Mouse (Mus musculus): Measurements from ENCODE around the gene Cacna1a.

Cacna1a gene

GRCm38 (mm10) chr8:84637946-84638554 lies 249.8 kb downstream of the Cacna1a start:
- DNase-seq (ENCODE audit: low read depth, low spot score), result peak; percentile 56

- DNase-seq (ENCODE audit: low read depth, low spot score), result peak; percentile 33
These were observed 250.4 kb downstream of the Cacna1a start for GRCm38 (mm10) chr8:84638555-84639161.

DNA sequence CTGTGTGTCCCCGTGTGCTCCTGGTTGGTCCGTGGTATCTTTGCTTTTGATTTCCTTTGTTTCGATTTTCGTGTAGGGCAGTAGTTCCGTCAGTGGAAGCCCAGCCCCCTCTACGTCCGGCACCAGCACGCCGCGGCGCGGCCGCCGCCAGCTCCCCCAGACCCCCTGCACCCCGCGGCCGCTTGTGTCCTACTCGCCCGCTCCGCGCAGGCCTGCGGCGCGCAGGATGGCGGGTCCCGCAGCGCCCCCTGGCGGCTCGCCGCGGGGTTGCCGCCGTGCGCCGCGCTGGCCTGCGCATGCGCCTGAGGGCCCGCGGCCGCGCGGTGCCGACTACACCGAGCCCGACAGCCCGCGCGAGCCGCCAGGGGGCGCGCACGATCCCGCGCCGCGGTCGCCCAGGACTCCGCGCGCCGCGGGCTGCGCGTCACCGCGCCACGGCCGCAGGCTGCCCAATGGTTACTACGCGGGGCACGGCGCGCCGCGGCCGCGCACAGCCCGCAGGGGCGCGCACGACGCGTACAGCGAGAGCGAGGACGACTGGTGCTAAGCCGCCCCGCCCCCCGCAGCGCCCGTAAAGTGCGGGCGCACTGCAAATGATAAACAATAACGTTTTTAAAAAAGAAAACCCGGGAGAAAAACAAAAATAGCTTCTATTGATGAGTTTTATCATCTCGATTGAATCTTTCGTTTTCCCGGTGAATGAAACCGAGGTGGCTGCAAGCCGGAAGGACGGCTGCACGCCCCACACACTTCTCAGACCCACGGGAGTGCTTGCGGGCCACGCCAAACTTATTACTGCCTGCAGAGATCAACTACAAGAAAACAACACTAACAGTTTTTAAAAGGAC lies 251.1 kb downstream of the Cacna1a start:
- DNase-seq (ENCODE audit: low read depth, low spot score), result peak; percentile 96

- DNase-seq (ENCODE audit: low read depth, low spot score), result no peak
These were observed 251.9 kb downstream of the Cacna1a start for GRCm38 (mm10) chr8:84640010-84640588.

DNA sequence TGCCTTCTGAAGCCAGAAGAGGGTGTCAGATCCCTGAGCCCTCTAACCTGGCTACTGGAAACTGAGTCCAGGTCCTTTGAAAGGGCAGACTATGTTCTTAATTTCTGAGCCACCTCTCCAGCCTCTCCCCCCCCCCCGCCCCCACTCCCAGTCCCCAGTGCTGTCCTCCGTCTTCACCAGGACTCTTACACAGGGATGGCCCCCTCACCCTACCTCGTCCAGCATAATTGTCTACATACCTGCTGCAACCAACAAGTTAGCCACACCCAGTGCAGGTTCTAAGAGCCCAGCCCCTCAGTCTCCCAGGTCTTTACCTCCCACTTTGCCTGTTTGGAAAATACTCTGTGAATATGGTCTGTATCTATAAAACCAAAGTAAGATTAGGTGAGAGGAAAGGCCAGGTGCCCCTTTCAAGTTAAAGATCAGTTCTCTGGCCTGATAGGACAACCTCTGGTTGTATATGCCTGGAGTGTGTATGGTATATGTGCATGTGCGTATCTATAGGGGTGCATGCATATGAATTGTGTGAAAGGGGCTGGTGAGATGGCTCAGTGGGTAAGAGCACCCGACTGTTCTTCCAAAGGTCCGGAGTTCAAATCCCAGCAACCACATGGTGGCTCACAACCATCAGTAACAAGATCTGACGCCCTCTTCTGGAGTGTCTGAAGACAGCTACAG lies 252.5 kb downstream of the Cacna1a start:
- no peak for DNase-seq (ENCODE audit: low read depth, low spot score)

DNA sequence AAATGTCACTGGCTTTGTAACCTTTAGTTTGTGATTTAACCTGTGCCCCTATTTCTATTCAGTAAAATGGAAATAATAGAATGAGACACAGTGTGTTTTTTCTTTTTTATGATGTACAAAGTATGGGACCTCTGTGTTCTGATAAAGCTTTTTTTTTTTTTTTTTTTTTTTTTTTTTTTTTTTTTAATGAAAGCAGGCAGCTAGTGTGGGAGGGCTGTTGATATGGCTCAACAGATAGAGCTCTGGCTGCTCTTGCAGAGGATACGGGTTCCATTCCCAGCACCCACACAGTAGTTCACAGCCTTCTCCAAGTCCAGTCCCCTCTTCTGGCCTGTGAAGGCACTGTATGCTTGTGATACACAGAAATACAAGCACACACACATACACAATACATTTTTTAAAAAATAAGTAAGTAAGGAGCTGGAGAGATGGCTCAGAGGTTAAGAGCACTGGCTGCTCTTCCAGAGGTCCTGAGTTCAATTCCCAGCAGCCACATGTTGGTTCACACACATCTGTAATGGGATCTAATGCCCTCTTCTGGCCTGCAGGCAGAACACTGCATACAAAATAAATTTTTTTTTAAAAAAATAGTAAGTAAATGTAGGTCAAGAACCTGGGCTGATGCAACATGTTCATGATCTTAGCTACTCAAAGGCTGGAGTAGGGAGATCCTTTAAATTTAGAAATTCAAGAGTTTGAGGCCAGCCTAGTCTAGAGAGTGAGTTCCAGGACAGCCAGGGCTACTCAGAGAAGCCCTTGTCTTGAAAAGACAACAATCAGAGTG lies 253.5 kb downstream of the Cacna1a start:
- DNase-seq (ENCODE audit: low read depth, low spot score), result no peak

GRCm38 (mm10) chr8:84643019-84643418 lies 254.8 kb downstream of the Cacna1a start:
- DNase-seq (ENCODE audit: low read depth, low spot score), result no peak

- DNase-seq (ENCODE audit: low read depth, low spot score), result no peak
These were observed 258.6 kb downstream of the Cacna1a start for GRCm38 (mm10) chr8:84646800-84647199.

- DNase-seq (ENCODE audit: low read depth, low spot score), result peak; percentile 70
These were observed 259.2 kb downstream of the Cacna1a start for GRCm38 (mm10) chr8:84647461-84647901.

- no peak for DNase-seq (ENCODE audit: low read depth, low spot score)
These were observed 262.0 kb downstream of the Cacna1a start for GRCm38 (mm10) chr8:84650213-84650612.

DNA sequence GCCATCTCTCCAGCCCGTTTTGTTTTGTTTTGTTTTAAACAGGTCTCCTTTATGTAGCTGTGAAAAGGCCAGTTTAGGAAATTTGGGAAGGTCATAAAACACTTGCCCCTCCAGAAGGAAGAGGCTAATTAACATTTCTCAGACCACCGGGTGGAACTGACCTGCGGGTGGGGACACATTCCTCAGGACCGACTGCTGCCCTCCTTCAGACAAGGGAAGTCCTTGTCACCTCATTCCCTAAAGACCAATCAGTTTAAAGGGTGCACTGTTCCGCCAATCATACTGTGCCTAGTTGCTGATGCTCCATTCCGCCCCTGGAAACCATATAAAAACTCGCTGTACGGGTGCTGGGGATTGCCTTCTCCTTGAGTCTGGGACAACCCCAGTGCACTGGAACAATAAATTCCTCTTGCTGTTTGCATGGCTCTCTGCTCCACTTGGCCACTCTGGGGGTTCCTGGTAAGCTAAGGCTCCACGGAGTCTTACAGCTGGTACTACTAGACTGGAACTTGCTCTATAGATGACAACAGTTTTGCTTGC lies 264.9 kb downstream of the Cacna1a start:
- no peak for DNase-seq (ENCODE audit: low read depth, low spot score)

GRCm38 (mm10) chr8:84654597-84654996 lies 266.4 kb downstream of the Cacna1a start:
- DNase-seq (ENCODE audit: low read depth, low spot score), result no peak

- DNase-seq (ENCODE audit: low read depth, low spot score), result peak; percentile 94
These were observed 267.3 kb downstream of the Cacna1a start for GRCm38 (mm10) chr8:84655336-84656190.

DNA sequence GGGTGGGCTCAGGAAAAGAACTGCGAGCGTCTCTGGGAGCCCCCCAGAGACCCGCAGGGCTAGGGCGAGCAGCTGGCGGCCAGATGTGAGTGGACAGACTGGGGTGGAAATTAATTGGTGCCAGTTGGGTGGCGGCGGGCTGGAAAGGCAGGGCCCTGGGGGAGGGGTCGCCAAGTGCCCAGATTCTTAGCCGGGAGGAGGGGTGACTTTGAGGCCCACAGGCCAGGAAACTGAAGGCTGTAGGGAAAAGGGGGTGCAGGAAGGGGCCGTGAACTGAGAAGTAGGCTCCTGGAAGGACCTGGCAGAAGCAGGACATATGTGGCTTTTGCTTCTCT lies 267.9 kb downstream of the Cacna1a start:
- DNase-seq (ENCODE audit: low read depth, low spot score), result peak; percentile 96

GRCm38 (mm10) chr8:84656641-84657126 lies 268.4 kb downstream of the Cacna1a start:
- peak; percentile 89 for DNase-seq (ENCODE audit: low read depth, low spot score)

- DNase-seq (ENCODE audit: low read depth, low spot score), result no peak
These were observed 269.0 kb downstream of the Cacna1a start for GRCm38 (mm10) chr8:84657203-84657602.

DNA sequence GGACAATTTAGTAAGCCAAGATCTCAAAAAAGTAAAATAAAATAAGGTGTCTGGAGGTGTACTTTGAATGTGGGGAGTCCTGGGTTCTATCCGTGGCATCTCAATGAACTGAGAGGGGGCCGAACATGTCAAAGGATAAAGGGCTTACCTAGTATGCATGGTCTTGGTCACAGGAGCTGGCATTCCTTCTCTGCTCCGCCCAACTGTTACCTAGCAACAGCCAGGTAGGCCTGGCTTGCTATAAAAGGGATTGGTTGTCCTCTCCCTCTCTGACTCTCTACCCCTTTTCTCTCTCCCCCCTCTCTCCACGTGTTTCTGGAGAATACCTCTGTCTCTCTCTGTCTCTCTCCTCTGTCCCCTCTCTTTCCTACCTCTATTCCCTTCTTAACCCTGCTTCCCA lies 269.4 kb downstream of the Cacna1a start:
- no peak for DNase-seq (ENCODE audit: low read depth, low spot score)

GRCm38 (mm10) chr8:84658951-84659350 lies 270.7 kb downstream of the Cacna1a start:
- no peak for DNase-seq (ENCODE audit: low read depth, low spot score)
